Mouse (Mus musculus) embryonic fibroblast, embryonic 13.5 days (primary cell): ENCODE results near the gene Sptan1. TPM values are rescaled to one million over a fixed set of nuclear protein-coding genes. Genes with fewer than 3 reads are reported as not detected.

Experiments used
- H3K27ac ChIP-seq: 2 replicates; pipeline ENCODE4 v1.5.1; 2012; ENCODE audit warnings: low read length, control low read depth, inconsistent platforms; ENCODE audit not compliant: insufficient read depth
- H3K4me1 ChIP-seq: 2 replicates; pipeline ENCODE4 v1.6.1; 2011; ENCODE audit warnings: low read length; ENCODE audit not compliant: control insufficient read depth, insufficient read depth
- H3K4me3 ChIP-seq: 2 replicates; pipeline ENCODE4 v1.5.1; 2011; ENCODE audit warnings: mild to moderate bottlenecking, control low read depth, low read length; ENCODE audit not compliant: insufficient read depth
- CTCF ChIP-seq: IDR thresholded peaks from 2 replicates; pipeline ENCODE4 v1.5.1; 2011; ENCODE audit warnings: mild to moderate bottlenecking, control low read depth, low read length, moderate library complexity, borderline replicate concordance; ENCODE audit not compliant: insufficient read depth
- POLR2A ChIP-seq: IDR thresholded peaks from 2 replicates; pipeline ENCODE4 v1.6.1; 2011; ENCODE audit warnings: low read depth, mild to moderate bottlenecking, control low read depth, low read length, moderate library complexity
- polyA plus RNA-seq: library from polyadenylated mRNA; stranded (reverse); fragments of >200 nt; gene quantifications from 2 replicates; pipeline ENCODE4 v1.2.4, GENCODE M21; 2011; ENCODE audit warnings: low read depth; ENCODE audit not compliant: missing spikeins, insufficient read length

The Sptan1 gene
- polyA plus RNA-seq, 1 experiment: 222 TPM

DNA sequence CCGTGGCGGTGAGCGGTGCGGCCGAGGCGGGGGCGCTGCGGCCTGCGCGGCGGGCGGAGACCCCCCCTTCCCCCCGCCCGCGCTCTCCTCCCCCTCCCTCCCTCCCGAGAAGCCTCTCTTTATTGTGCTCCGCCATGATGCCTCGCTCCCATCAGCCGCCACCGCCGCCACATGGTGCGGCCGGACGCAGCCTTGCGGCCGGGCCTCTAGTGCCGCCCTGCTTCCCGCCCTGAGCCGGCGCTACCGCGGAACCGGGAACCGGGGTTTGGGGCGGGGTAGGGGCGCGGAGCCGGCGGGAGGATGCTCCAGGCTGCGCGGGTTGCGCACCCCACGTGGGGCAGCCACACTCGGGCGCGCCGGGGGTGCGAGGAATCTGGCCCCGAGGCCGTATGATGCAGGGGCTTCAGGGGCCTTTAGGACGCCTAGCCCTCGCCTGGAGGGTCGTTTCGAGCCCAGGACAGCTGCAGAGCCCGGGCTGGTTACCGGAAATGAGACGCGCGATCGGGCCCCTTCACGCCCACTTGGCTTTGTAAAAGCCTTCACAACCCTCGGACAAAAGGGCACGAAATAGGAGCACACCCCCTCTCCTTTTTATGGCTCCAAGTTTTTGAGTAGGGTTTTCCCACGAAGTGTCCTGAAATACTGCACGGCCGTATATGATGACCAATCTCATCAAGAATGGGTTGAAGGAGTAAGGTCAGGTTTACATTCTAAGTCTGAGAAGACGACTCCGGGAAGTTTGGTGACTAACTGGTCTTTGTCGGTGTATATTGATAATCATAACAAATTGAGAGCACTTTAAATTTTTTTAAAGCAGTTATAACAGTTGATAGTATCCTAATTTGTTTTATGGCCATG is 101.9 kb downstream of the Sptan1 start:
- H3K4me1 ChIP-seq: peaks cover 6% of the 10 kb centered on the region
- no peak for TF ChIP-seq CTCF
- no peak for TF ChIP-seq POLR2A
- H3K4me3 ChIP-seq: peak overlapping the region; percentile 99
- peak overlapping the region; percentile 96 for H3K27ac ChIP-seq

DNA sequence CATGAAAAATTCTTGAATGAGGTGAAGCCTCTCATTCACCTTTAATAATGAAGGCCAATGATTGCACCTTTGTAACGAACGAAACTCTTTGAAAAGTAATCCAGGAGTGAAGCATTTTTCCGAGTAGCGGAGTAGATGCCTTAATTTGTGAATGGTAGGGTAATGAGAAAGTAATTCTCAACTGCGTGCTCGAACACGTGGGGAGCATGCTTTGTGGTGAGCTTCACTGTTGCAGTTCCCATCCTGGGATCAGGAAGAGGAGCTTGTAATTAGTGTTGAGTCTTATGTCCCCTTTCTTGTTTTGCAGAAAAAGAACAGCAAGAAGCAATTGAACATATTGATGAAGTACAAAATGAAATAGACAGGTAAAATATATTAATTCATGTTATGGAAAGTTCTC is 102.6 kb downstream of the Sptan1 start:
- Histone ChIP-seq H3K4me1 (peaks cover 6% of the 10 kb centered on the region), H3K4me3 (peak overlapping the region; percentile 99), H3K27ac (no peak overlapping the region)
- no peak for TF ChIP-seq CTCF
- no peak for TF ChIP-seq POLR2A

DNA sequence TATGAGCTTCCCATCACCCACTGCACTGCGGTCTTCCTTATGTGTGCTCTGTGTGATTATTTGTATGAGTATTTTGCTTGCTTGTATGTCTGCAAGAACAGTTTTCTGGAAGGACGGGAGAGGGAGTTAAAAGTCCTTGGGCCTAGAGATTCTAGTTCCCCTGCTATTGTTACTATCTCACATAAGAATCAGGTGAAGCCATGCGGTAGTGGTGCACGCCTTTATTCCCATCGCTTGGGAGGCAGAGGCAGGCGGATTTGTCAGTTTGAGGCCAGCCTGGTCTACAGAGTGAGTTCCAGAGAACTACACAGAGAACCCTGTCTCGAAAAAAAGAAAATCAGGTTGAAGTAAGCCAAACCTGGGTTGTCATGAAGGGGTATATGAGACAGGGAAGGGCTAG is 107.5 kb downstream of the Sptan1 start:
- no peak overlapping the region for H3K4me3 ChIP-seq
- TF ChIP-seq POLR2A (no peak), CTCF (no peak)
- H3K4me1 ChIP-seq: peaks cover 3% of the 10 kb centered on the region; the same call in 1 of the 2 replicates
- H3K27ac ChIP-seq: no peak overlapping the region

DNA sequence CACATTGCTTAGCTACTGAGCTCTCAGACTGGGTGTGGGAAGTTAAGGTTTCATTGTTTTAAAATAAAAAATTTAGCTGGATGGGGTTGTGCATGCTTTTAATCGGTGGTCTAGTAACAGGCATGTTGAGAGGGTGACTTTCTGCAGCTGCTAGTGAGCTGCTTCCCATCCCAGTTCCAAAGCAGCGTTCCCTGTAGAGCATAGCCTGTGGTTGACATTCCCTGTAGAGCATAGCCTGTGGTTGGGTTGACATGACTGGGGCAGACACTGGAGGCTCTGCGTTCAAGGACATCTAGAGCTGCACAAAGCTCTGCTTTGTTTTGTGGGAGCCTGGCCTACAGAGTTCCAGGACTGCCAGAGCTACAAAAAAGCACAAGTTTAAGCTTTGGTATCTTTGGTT is 107.9 kb downstream of the Sptan1 start:
- no peak for TF ChIP-seq CTCF
- TF ChIP-seq POLR2A: 0 out of 2 replicates have a peak, but pooled peaks have one; percentile 16
- Histone ChIP-seq H3K4me1 (peaks cover 5% of the 10 kb centered on the region; the same call in 1 of the 2 replicates), H3K4me3 (no peak overlapping the region), H3K27ac (no peak overlapping the region)

DNA sequence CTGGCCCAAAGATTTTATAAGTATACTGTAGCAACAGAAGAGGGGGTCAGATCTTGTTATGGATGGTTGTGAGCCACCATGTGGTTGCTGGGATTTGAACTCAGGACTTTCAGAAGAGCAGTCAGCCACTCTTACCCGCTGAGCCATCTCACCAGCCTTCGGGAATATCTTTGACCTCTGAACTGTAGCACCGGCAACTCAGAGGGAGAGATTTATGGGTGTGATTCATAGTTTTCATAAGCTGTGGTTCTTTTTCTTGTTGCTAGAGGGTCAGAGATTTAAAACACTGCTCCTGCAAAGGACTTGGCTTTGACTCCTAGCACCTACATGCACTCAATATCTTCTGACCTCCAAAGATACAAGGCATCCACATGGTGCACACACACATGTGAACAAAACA is 110.3 kb downstream of the Sptan1 start:
- TF ChIP-seq CTCF (no peak), POLR2A (no peak)
- Histone ChIP-seq H3K27ac (no peak overlapping the region), H3K4me3 (no peak overlapping the region), H3K4me1 (0 out of 2 replicates have a peak, but pooled peaks cover 5% of the 10 kb centered on the region)

DNA sequence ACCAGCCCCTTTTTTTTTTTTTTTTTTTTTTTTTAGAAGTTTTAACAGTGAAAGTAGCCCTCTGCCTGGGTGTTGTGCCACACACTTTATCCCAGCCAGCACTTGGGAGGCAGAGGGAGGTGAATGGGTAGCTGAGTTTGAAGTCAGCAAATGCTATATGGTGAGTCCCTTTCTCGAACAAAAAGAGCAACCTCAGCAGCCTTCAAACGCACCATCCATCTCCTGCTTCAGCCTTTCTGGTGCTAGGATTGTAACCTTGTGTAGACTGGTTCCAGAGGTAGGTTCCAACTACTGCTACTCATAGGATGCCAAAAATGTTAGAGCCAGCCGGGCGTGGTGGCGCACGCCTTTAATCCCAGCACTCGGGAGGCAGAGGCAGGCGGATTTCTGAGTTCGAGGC is 111.1 kb downstream of the Sptan1 start:
- H3K4me3 ChIP-seq: no peak overlapping the region
- TF ChIP-seq POLR2A: no peak
- no peak for TF ChIP-seq CTCF
- H3K27ac ChIP-seq: no peak overlapping the region
- 0 out of 2 replicates have a peak, but pooled peaks cover 5% of the 10 kb centered on the region for H3K4me1 ChIP-seq

DNA sequence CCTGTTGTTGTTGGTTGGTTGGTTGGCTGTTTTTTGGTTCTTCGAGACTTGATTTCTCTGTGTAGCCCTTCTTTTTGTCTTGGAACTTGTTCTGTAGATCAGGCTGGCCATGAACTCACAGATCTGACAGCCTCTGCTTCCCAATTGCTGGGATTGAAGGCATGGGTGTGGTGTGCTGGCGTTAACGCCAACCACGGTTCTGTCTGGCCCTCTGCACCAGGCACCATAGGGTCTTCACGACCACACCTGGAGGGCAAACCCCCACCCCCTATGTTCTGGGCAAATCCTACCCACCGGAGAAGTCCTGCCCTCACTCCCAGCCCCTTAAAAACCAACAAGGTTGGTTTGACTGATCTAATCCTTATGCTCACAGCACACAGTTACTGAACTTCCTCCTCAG is 111.6 kb downstream of the Sptan1 start:
- Histone ChIP-seq H3K4me1 (0 out of 2 replicates have a peak, but pooled peaks cover 5% of the 10 kb centered on the region), H3K4me3 (no peak overlapping the region), H3K27ac (no peak overlapping the region)
- no peak for TF ChIP-seq POLR2A
- no peak for TF ChIP-seq CTCF

DNA sequence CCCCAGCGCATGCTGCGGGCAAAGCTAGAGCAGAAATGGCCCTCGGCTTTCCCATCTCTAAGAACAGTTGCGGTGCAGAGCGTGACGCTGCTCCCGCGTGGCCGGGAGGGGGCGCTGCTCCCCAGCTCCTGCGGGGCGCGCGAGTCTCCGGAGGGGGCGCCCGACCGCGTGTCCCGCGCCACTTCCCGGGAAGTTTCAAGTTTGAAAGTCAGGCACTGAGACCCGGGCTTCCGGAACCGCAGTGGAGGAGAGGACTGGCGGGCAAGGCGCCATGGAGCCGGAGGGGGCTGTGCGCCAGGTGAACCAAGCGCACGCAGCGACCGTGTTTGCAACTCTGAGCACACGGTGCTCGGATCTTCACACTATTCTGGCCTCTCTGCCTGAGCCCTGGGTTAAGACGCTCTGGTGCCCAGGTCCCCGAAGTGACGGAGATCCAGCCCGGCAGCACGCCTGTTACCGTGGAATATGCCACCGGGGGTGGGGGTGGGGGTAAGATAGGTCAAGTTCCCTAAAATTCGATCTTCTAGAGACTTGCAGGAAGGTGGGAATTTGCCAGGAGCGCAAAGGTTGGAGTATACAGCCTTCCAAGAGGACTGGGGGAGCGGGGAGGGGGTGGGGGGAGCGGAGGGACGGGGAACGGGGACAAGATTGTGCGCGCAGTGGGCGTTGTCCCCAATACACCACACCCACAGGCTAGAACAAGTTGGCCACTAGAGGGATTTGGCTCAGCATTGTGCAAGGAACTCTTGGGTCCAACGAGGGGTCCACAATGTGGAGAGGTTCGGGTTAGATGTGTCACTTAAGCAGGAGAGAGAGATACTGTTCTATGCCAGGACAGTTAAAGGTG is 112.4 kb downstream of the Sptan1 start, which contains the start of gene Pkn3:
TSS of gene Pkn3 (plus strand) at position 183 of the 847 bp plus-strand sequence.
- Histone ChIP-seq H3K27ac (peak within 1 kb of the TSS; percentile 72), H3K4me3 (peak within 1 kb of the TSS; percentile 66), H3K4me1 (0 out of 2 replicates have a peak, but pooled peaks cover 5% of the 10 kb centered on the region)
- peak; percentile 69 for TF ChIP-seq POLR2A
- TF ChIP-seq CTCF: peak; percentile 93

DNA sequence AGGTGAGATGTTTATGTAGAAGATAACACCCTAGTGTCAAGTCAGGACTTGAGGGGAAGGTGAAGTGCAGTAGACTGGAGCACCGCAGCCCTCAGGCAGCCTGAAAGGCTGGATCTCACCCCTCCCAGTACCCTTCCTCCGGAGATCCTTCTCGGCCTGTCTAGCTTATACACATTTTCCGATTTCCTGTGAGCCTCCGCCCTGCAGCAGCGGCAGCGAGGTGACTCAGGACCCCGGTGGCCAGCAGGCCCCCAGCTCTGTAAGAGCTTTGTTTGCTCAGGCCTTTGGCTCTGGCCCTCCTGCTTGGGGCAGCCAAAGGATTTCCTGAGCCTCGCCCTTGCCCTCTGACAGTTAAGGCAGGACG is 113.0 kb downstream of the Sptan1 start:
- peak overlapping the region; percentile 9 for H3K4me3 ChIP-seq
- no peak for TF ChIP-seq POLR2A
- TF ChIP-seq CTCF: no peak
- peak overlapping the region; percentile 72 for H3K27ac ChIP-seq
- 0 out of 2 replicates have a peak, but pooled peaks cover 5% of the 10 kb centered on the region for H3K4me1 ChIP-seq
